8 mouse cellular contexts compared by ENCODE assay signal in genomic region chr17:87571345-87571932, GRCm38 (mm10).
DNase-seq lines count a peak whose midpoint lies in the region; ATAC-seq lines count a peak whose summit lies in the region.

No protein-coding gene starts in this region.

- DNase-seq in adrenal gland, adult 18-20 months (ENCODE audit: low spot score in 2 of 2) = peak; percentile 96
- DNase-seq in embryo, embryonic 11 days = peak; percentile 87
- peak; percentile 84 for DNase-seq in gastrocnemius, postnatal 25 days
- peak; percentile 71 to 97 for DNase-seq in left cerebral cortex, adult 9 months (ENCODE audit: low spot score in 2 of 2)
- peak; percentile 93 to 95 for DNase-seq in right cerebral cortex, postnatal 10 days (ENCODE audit: low spot score in 2 of 2)
- DNase-seq in urinary bladder, postnatal 14 days (ENCODE audit: low spot score) = peak; percentile 96

- peak; percentile 97 for ATAC-seq in inflammation-experienced regulatory T-cells, adult 6 months
- peak; percentile 100 for ATAC-seq in megakaryocyte progenitor cell, adult 5-6 weeks (replicated peaks; ENCODE audit: poor library complexity)

Comparison
In these comparisons a context has a peak if more than half of its experiments do, and no peak if none do; other contexts are left out.
1. Peak in every context shown above with its lines: DNase-seq and ATAC-seq.